Mouse (Mus musculus) liver, postnatal 0 days (tissue): ENCODE measurements around the gene Zfp653.

Experiments
- CTCF ChIP-seq: sonication (generic); IDR thresholded peaks from 2 replicates; pipeline ENCODE4 v1.5.1; 2016; ENCODE audit warnings: antibody characterized with exemption, low read depth
- EP300 ChIP-seq: IDR thresholded peaks from 2 replicates; pipeline ENCODE4 v1.6.1; 2016; ENCODE audit warnings: antibody characterized with exemption, low read depth, mild to moderate bottlenecking

DNA sequence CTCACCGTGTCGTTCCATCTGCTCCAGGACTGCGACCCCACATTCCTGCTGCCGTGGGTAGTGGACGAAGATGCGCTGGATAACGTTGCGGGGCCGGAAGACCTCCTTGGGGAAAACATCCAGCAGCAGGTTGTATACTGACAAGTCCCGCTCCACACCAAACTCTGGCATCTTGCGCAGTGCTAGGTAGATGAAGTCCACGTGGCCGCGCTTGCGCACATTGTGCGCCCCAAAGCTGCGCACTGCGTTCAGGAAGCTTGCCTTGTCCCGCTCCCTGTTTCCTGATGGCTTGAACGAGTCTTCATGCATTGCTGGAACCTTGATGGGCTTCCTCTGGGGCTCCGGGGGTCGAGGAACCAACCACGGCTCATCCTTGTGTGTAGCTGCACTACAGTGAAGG lies 5.0 kb upstream of the Zfp653 start:
- TF ChIP-seq CTCF (no peak), EP300 (no peak)
